Mouse (Mus musculus) kidney, adult 2 months (tissue): ENCODE data around the gene Cldn7. TPM values are rescaled to one million over a fixed set of nuclear protein-coding genes. Genes with fewer than 3 reads are reported as not detected.
"Not testable (repeated sequence)": the region's sequence is repeated elsewhere in the genome, so short reads cannot be mapped to it uniquely, and the experiment has no call there.

Experiments
- DNase-seq: peaks from one replicate; pipeline ENCODE4 v3.0.0; 2021
- H3K27ac ChIP-seq: fragments of 200-500 bp; 2 replicates; pipeline ENCODE4 v1.5.1; 2012; ENCODE audit warnings: low read depth, low read length, control low read depth, inconsistent platforms; ENCODE audit not compliant: insufficient read depth
- H3K27me3 ChIP-seq: fragments of 200-500 bp; replicated peaks from 2 replicates; pipeline ENCODE4 v1.6.1; 2012; ENCODE audit warnings: mild to moderate bottlenecking, moderate library complexity, low read length, inconsistent platforms; ENCODE audit not compliant: control insufficient read depth, insufficient read depth
- H3K36me3 ChIP-seq: fragments of 200-500 bp; 2 replicates; pipeline ENCODE4 v1.6.1; 2012; ENCODE audit warnings: mild to moderate bottlenecking, moderate library complexity, low read length, inconsistent platforms; ENCODE audit not compliant: control insufficient read depth, insufficient read depth
- H3K4me1 ChIP-seq: fragments of 200-500 bp; 2 replicates; pipeline ENCODE4 v1.6.1; 2011; ENCODE audit warnings: low read length; ENCODE audit not compliant: control insufficient read depth, insufficient read depth
- H3K4me3 ChIP-seq: fragments of 200-500 bp; 2 replicates; pipeline ENCODE4 v1.5.1; 2011; ENCODE audit warnings: mild to moderate bottlenecking, low read depth, low read length, control low read depth; ENCODE audit not compliant: insufficient read depth
- CTCF ChIP-seq: fragments of 200-500 bp; conservative IDR thresholded peaks from 2 replicates; pipeline ENCODE4 v1.5.1; 2011; ENCODE audit warnings: low read depth, mild to moderate bottlenecking, control low read depth, low read length, moderate library complexity, mixed read lengths; ENCODE audit not compliant: insufficient read depth, insufficient read length
- POLR2A ChIP-seq: fragments of 200-500 bp; IDR thresholded peaks from one replicate; pipeline ENCODE4 v1.6.1; 2011; ENCODE audit warnings: low read depth, low read length, control low read depth
- WGBS: fragments of 180-500 bp; shearing (Covaris S2); methylation state at CpG from one replicate; pipeline ENCODE4 v1.1.7; 2018; 5-methylcytosine and 5-hydroxymethylcytosine counted together
- polyA plus RNA-seq: library from polyadenylated mRNA; depleted of rRNA; stranded (reverse); fragments of >200 nt; gene quantifications from 2 replicates; pipeline ENCODE4 v1.2.3, GENCODE M21; 2012; rRNA removed

The Cldn7 gene
- 39.2 and 40.0 TPM in 2 replicates for polyA plus RNA-seq

DNA sequence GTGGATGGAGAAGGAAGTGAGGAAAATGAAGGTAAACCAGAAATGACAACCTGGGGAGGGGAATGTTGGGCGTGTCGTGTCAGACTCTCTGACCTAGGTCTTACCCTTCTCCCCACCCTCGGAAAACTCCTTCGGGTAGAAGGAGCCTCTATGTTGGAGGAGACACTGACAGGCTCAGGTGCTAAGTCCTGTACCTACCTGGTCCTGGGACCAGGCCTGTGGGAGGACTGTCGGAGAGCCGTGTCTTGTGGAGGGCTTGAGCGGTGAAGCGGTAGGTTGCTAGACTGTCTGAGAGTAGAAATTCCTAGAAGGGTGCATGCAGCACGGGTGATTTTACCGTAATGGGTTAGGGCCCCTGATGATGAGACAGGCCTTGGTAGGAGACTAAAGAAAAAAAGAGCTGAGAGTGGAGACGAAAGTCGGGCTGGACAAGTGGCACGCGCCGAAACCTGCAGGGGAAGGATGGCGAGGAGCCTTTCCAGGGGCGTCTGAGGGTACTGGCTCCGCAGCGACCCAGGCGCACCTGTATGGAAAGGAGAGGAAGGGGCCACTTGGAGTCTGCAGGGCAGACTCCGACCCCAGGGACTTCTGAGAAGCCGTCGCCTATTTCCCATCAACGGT is at the start of gene Cldn7:
Cldn7 (plus strand) TSS at position 130 of the 621 bp plus-strand sequence.
- WGBS = 21% methylated on average over 24 of the region's 24 CpGs
- H3K36me3 ChIP-seq = no peaks in the 10 kb centered on the region
- peaks cover 3% of the 10 kb centered on the region; the same call in 1 of the 2 replicates for H3K4me1 ChIP-seq
- no peak for TF ChIP-seq POLR2A
- no peak for TF ChIP-seq CTCF
- H3K4me3 ChIP-seq = peak within 1 kb of the TSS; percentile 70
- no peak for DNase-seq
- peaks cover 1% of the 10 kb centered on the region; the same call in 1 of the 2 replicates for H3K27me3 ChIP-seq
- peak within 1 kb of the TSS; percentile 72 for H3K27ac ChIP-seq

- peaks cover 17% of the 10 kb centered on the region for H3K4me1 ChIP-seq
- DNase-seq = no peak
- WGBS = 36% methylated on average over 9 of the region's 9 CpGs
- peaks cover 9% of the 10 kb centered on the region; the same call in 1 of the 2 replicates for H3K36me3 ChIP-seq
- H3K27me3 ChIP-seq = no peaks in the 10 kb centered on the region
- TF ChIP-seq POLR2A (no peak), CTCF (no peak)
- H3K4me3 ChIP-seq = peak overlapping the region; percentile 98
- H3K27ac ChIP-seq = no peak overlapping the region
These were observed 49.6 kb upstream of the Cldn7 start for GRCm38 (mm10) chr11:69914917-69915430.

DNA sequence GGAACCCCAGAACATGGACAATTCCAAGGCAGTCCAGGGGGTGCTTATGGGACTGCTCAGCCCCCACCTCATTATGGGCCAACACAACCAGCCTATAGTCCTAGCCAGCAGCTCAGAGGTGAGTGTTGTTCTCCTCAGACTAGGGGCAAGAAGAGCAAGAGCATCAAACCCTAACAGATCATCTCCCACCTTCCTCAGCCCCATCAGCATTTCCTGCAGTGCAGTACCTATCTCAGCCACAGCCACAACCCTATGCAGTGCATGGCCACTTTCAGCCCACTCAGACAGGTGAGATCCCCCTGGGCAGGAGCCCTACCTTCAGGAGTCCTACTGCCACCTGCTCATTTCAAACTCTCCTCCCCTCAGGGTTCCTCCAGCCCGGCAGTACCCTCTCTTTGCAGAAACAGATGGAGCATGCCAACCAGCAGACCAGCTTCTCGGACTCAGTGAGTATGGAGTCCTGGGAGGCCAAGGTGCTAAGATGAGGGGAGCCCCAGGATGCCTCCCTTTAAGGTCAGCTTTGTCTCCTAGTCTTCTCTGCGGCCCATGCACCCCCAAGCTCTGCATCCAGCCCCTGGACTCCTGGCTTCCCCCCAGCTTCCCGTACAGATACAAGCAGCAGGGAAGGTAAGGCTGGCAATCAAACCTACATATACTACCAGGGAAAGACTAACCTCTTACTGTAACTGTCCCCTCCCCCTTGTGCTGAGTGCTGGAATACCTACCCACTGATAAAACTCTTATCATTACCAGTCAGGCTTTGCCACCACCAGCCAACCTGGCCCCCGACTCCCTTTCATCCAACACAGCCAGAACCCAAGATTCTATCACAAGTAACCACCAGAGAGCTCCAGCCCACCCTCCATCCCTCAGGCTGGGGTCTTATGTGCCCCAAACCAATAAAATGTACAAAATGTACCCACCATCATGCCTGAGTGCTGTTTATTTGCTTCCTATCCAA is 48.6 kb upstream of the Cldn7 start:
- Histone ChIP-seq H3K4me1 (peaks cover 17% of the 10 kb centered on the region), H3K4me3 (no peak overlapping the region), H3K27me3 (no peaks in the 10 kb centered on the region), H3K36me3 (peaks cover 9% of the 10 kb centered on the region; the same call in 1 of the 2 replicates), H3K27ac (no peak overlapping the region)
- no peak for DNase-seq
- 57% methylated on average over 5 of the region's 5 CpGs for WGBS
- TF ChIP-seq CTCF = no peak
- TF ChIP-seq POLR2A = no peak

- DNase-seq, H3K36me3 ChIP-seq, H3K27me3 ChIP-seq, H3K4me3 ChIP-seq, H3K27ac ChIP-seq: not testable (repeated sequence)
- H3K4me1 ChIP-seq = peaks cover 17% of the 10 kb centered on the region
- 50% methylated on average over 7 of the region's 7 CpGs for WGBS
These were observed 47.8 kb upstream of the Cldn7 start for GRCm38 (mm10) chr11:69916652-69917378.

DNA sequence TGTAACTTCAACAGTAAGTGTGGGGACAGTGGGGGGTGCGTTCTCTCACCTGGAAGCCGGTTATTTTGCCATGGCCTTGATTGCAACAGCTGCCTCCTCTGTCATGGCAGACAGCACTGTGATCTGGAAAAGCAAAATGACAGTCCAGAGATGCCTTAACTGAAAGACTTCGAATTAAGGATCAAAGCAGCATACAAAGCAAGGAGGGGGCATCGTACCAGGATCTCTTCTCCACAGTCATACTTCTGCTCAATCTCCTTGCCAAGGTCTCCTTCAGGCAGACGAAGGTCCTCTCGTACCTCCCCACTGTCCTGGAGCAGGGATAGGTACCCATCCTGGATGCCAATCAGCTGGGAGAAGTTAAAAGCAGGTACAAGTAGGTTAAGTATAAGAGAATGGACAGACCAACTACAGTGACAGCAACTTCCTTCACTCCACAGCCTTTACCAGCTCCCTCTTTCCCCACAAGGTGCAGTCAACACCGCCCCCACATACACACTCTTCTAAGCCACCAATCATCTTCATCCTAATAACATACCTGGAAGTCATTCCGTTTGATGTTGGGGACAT is 47.1 kb upstream of the Cldn7 start:
- no peak for DNase-seq
- WGBS = 82% methylated on average over 8 of the region's 8 CpGs
- H3K27me3 ChIP-seq = no peaks in the 10 kb centered on the region
- TF ChIP-seq CTCF (no peak), POLR2A (no peak)
- no peak overlapping the region for H3K27ac ChIP-seq
- H3K4me1 ChIP-seq = peaks cover 18% of the 10 kb centered on the region
- H3K4me3 ChIP-seq = no peak overlapping the region
- peaks cover 9% of the 10 kb centered on the region; the same call in 1 of the 2 replicates for H3K36me3 ChIP-seq

GRCm38 (mm10) chr11:69918118-69918517 is 46.5 kb upstream of the Cldn7 start:
- peaks cover 19% of the 10 kb centered on the region for H3K4me1 ChIP-seq
- TF ChIP-seq CTCF (no peak), POLR2A (no peak)
- H3K27ac ChIP-seq = no peak overlapping the region
- H3K36me3 ChIP-seq = peaks cover 9% of the 10 kb centered on the region; the same call in 1 of the 2 replicates
- H3K4me3 ChIP-seq = no peak overlapping the region
- DNase-seq = no peak
- H3K27me3 ChIP-seq = no peaks in the 10 kb centered on the region
- WGBS = 80% methylated on average over 5 of the region's 5 CpGs
